Mouse (Mus musculus): ENCODE measurements around the gene Xndc1.

The Xndc1 gene

DNA sequence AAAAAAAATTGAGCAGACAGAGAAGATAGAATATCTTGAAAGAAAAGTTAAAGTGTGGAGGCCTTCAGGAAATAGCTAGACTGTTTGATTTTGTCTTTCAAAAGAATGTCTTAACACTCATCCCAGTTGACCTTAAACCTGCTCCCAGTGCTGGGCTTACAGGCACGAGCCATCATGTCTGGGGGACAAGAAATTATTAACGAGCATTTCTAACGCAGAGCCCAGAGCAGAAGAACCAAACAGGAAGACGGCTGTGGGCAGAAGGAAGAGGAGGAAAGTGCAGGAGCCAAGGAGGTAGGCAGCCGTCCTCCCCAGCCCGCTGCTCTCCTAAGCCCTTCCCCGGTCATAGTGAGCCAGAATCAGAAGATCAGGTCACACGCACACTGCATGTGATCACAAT, 15.0 kb downstream of the Xndc1 start:
- DNase-seq (ENCODE audit: extremely low read depth, low read depth, low spot score), result no peak

DNA sequence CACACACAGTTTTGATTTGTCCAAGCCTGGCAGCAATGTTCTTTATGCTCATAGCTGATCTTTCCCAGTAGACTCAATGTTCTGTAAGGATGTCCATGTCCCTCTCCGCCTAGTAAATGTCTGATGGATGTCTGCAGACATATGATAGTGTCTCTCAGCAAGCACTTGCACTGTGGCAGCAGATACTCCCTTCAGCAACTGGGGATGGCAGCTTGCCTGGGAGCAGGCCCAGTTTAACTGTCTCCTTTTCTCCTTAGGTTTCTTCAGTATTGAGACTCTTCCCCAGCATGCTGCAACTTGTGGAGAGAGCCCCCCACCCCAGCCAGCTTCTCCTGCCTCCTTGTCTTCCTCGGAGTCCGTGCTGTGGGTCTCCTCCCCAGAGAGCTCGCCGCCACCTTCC, 16.5 kb downstream of the Xndc1 start:
- DNase-seq (ENCODE audit: extremely low read depth, low read depth, low spot score), result no peak

DNA sequence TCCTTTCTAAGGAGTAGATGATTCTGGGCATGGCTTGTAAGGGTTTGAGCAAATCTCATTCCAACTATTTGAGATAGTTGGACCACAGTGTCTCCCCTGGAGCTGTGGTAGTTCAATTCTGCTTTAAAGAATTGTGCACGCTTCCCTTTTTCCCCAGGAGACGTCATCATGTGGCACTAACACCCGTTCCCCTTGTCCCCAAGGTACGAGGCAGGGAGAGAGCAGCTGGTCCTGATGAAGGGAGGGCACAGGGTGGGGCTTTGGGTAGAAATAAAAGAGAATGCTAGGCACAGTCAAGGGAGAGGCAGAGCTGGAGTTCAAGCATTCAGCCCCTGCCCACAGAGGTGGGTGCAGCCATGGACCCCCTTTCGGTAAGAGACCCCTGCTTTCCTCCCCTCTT, 17.5 kb downstream of the Xndc1 start, which contains the start of gene Trpc2:
Gene Trpc2 (plus strand): TSS at position 301 of the 400 bp plus-strand sequence.
- DNase-seq (ENCODE audit: extremely low read depth, low read depth, low spot score), result no peak

DNA sequence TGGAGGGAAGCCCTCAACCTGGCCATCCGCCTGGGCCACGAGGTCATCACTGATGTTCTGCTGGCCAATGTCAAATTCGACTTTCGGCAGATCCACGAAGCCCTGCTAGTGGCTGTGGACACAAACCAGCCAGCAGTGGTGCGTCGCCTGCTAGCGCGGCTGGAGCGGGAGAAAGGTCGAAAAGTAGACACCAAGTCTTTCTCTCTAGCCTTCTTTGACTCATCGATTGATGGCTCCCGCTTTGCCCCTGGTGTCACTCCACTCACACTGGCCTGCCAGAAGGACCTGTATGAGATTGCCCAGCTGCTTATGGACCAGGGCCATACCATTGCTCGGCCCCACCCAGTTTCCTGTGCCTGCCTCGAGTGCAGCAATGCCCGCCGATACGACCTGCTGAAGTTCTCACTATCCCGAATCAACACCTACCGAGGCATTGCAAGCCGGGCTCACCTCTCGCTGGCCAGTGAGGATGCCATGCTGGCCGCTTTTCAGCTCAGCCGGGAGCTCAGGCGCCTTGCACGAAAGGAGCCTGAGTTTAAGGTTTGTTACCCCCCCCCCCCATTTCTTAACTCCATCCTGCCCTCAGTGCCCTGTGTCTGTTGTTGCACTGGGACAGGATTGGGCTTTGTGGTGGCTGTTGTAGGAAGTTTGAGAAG, 18.9 kb downstream of the Xndc1 start:
- DNase-seq (ENCODE audit: extremely low read depth, low read depth, low spot score), result no peak

DNA sequence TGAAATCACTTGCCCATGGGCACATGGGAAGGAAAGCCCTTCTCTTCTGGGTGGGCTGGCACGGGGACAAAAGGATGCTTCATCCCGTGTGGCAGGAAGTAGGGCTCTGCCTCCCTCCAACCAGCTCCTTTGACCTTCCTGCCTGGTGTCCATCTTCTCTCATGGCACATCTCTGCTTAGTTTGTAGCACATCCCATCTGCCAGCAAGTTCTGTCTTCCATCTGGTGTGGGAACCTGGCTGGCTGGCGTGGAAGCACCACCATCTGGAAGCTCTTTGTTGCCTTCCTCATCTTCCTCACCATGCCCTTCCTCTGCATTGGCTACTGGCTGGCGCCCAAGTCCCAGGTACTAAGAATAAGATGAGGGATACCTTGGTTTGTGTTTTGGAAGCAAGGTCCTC, 22.0 kb downstream of the Xndc1 start:
- no peak for DNase-seq (ENCODE audit: extremely low read depth, low read depth, low spot score)

DNA sequence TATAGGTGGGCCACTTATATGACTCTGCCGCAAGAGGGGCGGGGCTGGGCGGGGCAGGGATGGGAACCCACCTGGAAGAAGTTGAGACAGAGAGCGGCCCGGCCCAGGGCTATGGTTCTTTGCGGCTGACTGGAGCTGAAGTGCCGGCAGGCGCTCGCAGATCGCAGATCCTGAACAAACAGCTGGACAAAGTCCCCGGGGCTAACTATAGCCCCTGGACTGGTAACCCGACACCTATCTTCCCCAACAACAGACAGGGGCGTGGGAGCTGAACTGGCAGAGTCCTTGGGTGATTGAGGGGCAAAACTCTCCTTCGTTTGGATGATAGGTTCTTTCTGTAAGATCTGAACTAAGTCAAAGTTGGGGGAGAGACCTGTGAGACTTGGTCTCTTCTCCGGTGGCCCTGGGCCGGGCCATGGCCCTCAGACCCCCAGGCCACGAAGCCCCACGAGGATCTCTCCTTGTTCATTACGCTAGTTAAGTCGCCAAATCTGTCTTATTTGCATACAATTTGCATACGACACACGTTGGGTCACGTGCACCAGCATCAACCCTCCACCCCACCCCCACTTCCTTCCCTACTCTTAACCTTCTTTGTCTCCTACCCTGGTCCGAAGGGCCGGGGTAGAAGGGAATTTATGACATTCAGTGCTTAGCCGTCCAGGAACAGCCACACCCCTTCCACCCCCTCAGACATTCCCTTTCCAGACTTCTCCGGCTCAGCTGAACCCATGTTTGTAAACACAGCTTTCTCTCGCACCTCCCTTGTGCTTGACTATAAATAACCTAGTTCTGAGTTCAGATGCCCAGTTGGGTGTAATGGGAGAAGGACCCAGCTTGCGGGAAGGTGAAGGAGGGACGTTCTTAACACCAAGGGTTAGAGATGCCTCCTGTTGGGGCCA, 34.7 kb downstream of the Xndc1 start:
- DNase-seq (ENCODE audit: extremely low read depth, low read depth, low spot score), result no peak

DNA sequence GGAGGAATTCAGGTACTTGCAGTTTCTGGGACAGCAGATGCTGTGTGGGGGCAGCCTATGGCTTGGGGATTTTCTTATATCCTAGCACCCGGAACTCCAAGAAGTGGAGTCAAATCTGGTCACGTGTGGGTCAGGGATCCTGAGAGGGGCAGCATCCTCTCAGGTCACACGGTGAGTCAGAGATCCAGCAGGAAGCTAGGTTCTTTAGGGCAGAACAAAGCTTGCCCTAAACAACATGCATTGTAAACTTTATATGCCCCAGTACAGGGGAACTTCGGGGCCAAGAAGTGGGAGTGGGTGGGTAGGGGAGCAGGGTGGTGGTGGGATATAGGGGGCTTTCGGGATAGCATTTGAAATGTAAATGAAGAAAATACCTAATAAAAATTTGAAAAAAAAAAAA, 35.6 kb downstream of the Xndc1 start:
- DNase-seq (ENCODE audit: extremely low read depth, low read depth, low spot score), result no peak

DNA sequence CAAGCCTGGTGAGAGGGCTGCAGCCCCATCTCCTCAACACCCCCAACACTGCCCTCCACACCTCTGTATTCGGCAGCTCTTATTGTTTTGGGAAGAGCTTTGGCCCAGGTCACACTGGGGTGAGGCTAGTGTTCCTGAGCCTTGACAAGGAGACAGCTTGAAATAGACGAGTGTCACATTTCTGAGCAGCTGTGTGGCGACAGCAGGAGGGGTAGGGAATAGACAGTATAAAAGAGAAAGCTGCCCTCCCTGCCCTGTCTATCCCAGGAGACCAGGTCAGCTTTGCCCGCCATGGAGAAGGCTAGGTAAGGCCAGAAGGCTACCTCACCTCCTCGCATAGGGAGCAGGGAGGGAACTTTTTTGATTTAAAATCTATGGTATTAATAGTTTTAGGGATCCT, 36.2 kb downstream of the Xndc1 start, which contains the start of gene Art1:
Gene Art1 (plus strand): TSS at position 257 of the 400 bp plus-strand sequence.
- no peak for DNase-seq (ENCODE audit: extremely low read depth, low read depth, low spot score)

DNA sequence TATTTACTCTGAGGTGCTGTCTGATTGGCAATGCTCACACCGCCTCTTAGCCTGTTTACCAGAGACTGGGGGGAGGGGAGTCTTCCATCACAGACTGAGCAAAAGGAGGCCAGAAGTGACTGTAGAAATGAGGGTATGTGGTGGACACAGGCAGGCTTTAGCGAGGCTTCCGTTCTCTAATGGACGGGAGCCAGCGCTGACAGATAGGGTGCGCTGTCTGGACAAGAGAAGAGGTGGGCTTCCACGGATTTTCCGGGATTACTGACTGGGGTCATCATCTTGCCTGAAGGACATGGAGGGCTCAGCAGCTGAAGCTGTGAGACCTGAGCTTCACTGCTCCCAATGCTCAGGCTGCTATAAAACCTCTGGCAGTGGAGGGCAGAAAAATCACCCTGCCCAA, 36.9 kb downstream of the Xndc1 start:
- DNase-seq (ENCODE audit: extremely low read depth, low read depth, low spot score), result no peak

DNA sequence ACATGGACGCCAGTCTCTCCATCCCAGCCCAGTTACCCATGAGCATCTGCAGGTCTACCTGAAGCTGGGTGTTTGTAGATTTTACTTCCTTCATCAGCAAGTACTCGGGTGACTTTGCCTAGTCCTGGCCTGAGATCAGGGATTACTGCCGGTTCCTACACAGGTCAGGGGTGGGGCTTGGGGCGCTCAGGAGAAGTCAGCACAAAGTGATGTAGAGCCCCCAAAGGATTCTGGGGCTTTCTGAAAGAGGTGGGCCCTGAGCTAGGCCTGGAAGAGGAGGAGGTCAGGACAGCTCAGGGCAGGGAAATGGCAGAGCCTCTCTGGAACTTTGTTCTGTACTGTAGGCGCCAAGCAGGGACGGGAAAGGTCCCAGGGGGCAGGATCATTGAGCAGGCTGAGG, 37.4 kb downstream of the Xndc1 start:
- DNase-seq (ENCODE audit: extremely low read depth, low read depth, low spot score), result no peak

DNA sequence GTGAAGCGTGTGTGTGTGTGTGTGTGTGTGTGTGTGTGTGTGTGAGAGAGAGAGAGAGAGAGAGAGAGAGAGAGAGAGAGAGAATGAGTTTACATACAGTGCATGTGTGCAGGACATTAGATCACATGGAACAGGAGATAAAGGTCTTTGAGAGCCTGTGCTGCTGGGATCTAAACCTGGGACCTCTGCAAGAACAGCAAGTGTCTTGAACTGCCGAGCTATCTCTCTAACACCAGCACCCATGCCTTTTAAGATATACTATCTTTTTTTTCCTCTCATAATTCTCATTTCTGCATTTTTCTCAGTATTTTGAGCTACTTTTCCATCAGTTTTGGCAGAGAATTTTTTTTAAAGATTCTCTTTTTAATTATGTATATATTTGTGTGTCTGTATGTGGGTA, 38.2 kb downstream of the Xndc1 start:
- DNase-seq (ENCODE audit: extremely low read depth, low read depth, low spot score), result no peak

DNA sequence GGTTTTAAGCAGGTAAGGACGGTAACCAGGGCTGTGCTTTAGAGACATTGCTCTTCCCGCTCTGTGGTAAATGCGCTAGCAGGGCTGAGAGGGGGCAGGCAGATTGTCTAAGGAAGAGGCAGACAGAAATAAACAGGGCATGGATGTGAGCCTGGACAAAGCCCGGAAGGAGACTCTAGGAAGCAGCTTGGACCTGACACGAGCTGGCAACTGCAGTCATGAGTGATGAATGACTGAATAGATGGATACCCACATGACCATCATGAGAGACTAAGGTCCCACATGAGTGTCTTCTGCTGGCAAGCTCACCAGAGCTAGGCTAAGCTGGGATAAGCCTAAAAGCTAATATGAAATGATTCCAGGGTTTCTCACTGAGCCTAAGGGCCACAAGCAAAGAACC, 38.8 kb downstream of the Xndc1 start:
- DNase-seq (ENCODE audit: extremely low read depth, low read depth, low spot score), result no peak

DNA sequence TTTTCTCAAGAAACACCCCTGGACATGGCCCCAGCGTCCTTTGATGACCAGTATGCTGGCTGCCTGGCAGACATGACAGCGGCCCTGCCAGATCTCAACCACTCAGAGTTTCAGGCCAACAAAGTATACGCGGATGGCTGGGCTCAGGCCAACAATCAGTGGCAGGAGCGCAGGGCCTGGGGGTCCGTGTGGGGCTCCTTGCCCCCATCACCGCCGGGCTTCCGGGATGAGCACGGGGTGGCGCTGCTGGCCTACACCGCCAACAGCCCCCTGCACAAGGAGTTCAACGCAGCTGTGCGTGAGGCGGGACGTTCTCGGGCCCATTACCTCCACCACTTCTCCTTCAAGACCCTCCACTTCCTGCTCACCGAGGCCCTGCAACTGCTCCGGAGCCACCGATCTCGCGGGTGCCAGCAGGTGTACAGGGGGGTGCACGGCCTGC, 41.4 kb downstream of the Xndc1 start:
- no peak for DNase-seq (ENCODE audit: extremely low read depth, low read depth, low spot score)

DNA sequence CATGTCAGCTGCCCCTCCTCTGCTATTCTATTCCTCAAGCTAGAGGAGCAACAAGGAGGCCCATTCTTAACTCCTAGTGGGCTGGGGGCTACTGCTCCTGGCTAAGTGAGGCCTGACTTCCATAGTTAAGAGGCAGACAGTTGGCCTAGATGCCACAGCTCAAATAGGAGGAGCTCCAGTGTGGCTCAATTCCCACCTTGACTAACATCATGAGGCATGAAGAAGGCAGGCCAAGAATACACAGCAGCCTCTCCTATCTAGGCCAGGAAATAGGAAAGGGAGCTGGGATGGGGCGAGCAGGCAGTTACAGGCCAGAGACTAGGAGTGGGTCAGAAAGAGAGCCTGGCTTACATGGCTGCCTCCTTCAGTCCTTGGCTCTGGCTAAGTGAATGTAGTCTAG, 42.9 kb downstream of the Xndc1 start:
- DNase-seq (ENCODE audit: extremely low read depth, low read depth, low spot score), result no peak

DNA sequence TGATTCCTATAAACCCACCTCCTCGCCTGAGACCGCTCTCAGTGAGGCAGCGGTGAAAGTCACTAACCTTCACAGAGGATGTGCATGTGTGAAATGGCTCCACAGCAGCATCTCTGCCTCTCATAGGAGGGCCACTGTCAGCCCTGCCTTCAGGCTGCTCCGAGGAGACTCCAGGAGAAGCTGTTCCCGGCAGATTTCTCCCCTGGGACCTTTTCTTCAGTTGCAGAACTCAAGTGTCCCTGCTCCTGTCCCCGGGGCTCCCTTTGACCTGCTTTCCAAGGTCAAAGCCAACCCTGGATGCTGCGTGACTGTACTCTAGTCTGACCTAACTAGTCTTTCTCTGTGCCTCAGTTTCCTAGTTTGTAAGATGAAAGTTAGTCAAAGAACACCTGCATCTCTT, 43.9 kb downstream of the Xndc1 start, which contains the start of gene Art5:
Gene Art5 (minus strand): TSS at position 319 of the 400 bp plus-strand sequence.
- DNase-seq (ENCODE audit: extremely low read depth, low read depth, low spot score), result no peak

DNA sequence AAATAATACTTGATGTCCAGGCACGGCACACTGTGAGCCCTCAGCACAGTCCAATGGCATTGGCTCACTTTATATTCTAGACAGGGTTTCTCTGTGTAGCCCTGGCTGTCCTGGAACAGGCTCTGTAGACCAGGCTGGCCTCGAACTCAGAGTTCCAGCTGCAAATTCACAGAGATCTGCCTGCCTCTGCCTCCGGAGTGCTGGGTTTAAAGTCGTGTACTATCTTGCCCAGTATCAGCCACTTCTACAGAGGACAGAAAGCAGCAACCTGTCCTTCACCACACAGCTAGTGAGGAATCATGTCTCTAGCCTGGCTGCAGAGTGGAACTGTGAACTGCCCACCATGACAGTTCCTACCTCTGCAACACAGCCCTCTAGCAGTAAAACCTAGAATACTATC, 44.4 kb downstream of the Xndc1 start:
- DNase-seq (ENCODE audit: extremely low read depth, low read depth, low spot score), result no peak

DNA sequence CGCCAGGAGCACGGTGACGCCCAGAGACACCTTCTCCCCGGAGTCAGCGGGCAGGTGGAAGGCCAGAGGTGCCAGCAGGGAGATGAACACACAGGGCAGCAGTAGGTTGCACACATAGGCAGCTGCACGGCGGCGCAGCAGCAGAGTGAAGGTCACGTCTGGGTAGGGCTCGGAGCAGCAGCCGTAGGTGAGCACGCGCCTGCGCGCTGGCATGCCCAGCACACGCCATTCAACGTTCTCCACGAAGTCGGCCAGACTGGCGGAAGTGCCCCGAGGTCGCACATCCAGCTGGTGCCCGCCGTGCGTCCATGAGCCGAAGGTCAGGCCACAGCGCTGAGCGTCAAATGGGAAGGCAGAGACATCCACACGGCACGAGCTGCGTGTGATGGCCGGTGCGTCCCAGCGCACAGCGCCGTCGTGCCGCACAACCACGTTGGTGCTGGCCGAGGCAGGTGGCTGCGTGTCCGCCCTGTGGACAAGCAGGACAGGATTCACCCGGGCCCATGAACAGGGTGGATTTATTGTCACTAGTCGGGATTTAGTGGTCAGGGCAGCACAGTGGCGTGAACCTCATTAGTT, 47.9 kb downstream of the Xndc1 start:
- DNase-seq (ENCODE audit: extremely low read depth, low read depth, low spot score), result no peak

DNA sequence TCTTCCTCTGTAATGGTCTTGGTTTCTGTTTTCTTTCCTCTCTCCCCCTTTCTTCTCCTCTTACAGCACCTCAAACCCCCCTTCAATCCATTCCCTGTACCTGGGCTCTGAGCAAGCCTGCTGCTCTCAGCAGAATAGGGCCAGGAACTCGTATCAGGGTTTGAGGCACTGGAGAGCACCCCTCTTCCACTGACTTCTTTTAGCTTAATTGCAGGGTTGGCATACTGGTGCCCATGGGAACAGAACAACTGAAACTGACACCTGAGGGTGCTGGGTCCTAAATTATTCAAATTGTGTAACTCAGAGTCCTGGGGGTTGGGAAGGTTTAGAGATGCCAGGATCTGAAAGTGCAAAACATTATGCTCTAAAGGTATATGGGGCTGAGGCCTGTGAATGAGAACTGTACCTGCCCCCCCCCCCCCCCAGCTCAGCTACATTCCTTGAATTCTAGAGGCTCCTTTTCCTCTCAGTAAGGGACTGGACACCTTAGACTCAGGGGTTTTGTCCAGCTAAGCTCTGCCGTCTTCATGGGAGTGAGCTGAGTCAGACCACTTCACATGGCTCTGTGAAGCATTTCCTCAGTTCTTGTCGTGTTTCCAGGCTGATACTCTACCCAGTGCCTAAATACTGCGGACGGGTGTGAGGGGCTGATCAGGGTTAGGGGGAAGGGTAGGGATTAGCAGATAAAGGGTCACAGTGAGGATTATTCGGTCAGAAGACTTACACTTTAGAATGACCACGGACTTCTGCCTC, 51.4 kb downstream of the Xndc1 start, which contains the start of gene Chrna10:
Gene Chrna10 (minus strand): TSS at position 250 of the 753 bp plus-strand sequence.
- no peak for DNase-seq (ENCODE audit: extremely low read depth, low read depth, low spot score)

DNA sequence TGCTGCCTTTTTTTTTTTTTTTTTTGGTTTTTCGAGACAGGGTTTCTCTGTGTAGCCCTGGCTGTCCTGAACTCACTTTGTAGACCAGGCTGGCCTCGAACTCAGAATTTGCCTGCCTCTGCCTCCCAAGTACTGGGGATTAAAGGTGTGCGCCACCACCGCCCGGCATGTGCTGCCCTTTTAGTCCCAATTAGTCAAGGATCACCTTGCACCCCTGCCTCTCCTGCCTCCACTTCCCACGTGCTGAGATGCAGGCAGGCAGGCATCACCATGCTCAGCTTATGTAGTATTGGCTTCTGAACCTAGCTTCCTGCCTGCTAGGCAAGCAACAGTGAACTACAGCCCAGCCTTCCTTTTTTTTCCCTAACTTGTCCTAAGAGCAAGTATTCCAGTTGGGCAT, 52.1 kb downstream of the Xndc1 start:
- DNase-seq (ENCODE audit: extremely low read depth, low read depth, low spot score), result no peak

DNA sequence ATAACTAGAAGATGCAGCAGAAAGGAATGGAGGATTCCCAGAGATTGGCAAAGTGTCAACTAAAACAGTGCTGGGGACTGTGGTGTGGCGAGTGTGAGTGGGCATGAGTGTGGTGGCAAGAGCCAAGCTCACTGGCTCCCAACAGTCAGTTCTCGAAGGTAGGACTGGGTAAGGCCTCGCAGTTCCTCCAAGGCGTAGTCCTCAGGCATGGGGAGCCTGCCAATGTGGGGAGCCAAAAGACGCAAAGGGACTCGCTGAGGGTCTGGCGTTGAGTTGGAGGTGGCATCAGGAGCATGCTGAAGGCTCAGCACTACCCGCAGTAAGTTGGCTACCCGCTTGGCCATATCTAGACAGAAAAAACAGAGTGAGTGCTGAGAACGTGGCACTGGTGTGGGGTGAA, 55.0 kb downstream of the Xndc1 start:
- no peak for DNase-seq (ENCODE audit: extremely low read depth, low read depth, low spot score)

DNA sequence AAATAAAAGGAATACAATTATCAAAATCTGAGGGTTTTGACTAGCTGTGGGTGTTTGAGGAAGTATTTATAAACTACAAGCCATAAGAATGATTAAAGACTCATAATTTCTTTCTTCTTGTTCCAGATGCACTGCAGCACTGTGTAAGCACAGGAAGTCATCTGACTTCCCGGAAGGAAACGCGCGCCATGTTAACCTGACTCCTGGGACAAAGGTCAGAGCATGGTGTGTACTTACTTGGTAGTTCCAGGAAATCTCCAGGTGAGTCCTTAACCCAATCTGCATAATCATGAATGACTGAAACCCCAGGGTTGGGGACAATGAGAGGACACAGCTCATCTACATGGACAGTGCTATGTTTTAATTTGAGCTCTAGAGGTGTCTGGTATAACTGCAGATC, 67.1 kb downstream of the Xndc1 start:
- DNase-seq (ENCODE audit: extremely low read depth, low read depth, low spot score), result no peak
